Mouse (Mus musculus): ENCODE results near the gene Itga6.

The Itga6 gene

DNA sequence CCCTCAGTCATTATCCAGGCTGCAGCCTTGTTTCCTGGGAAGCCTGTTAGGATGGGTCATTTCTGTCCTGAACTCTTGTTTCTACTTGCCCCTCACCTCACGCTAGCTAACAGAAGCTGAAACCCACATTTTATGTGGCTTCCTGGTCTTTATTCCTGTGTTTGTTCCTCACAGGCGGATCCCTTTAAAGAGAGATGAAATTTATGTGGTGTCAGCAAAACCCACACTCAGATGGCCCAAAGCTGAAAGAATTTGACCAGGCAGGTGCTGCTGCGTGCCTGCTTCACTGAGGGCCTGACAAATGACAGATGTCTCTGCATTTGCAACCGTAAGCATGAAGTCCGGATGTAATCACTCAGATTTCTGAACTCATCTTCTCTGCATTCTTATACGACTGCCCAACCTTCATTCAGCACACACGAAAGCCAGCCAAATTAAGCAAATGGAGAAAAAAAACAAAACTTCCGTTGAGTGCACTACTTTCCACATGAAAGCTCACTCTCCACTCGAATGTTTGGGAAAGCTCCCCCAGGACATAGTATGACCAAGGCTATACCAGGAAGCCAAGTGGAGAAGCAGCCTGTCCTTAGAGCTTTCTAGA is 10.5 kb upstream of the Itga6 start:
- no peak for DNase-seq

DNA sequence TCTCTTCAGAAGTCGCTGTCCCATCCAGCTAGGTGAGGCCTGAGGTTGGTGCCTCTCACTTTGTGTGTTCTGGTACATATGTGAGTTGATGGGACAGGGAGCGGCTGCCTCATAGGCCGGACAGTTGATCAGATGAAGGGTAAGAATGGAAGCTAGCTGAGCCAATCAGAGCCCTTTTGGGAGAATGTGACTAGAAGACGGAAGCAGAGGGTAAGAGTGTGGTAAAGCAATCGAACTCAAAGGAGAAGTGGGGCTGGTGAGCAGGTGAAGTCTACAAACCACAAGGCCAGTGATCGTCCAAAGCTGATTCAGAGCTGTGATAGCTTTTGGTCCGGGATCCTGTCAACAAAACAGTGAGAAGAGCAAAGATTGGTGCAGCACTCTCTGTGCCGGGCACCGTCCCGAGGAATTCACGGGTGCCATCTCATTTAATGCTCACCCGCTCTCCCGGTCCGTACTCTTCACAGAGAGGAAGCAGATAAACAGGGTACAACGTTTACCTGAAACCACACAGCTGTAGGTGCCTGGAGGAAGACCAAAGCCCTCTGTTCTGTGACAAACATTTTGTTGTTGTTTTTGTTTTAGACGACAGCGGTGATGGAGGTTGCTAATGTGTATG is 9.8 kb upstream of the Itga6 start:
- no peak for DNase-seq

DNA sequence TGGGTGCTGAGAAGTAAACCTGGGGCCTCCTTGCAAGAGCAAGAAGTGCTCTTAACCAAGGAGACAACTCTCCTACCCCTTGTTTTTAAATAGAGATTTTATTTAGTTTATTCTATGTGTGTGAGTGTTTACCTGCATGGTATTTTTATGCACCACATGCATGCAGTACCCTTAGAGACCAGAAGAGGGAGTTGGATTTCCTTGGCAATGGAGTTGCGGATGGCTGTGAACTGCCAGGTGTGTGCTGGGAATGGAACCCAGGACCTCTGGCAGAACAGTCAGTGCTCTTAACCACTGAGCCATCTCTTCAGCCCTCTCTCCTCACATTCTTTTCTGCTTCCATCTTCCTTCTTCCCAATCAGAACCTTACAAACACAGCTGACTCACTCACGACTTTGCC is 9.2 kb upstream of the Itga6 start:
- DNase-seq: no peak

DNA sequence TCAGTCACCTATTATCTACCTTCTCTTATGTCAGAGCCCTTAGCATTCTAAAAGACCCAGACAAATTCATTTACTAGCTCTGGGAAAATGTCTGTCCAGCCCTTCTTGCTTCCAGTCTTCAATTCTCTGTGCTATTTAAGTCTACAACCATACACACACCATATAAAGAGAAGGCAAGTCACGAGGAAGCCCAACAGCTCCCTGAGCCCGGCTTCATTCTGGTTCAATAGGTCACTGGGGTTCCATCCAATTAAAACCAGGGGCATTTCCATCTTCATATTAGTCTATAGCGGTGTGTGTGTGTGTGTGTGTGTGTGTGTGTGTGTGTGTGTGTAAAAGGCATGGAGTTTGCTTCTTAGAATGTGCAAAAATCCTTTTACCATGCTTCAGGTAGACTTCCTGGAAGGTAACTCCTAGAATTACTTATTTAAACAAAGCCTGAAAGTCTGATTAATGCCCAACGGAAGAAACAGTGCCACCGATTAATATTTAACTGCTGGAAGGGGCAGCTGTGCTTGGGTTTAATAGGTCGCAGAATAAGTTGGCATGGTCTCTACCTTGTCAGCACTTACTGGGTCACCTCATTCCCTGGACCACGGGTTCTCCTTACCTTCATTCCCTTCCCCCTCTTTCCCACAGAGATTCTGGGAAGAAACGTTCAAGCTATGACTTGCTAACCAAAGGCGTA is 6.1 kb upstream of the Itga6 start:
- peak in 1 of 2 experiments; percentile 28 for DNase-seq

DNA sequence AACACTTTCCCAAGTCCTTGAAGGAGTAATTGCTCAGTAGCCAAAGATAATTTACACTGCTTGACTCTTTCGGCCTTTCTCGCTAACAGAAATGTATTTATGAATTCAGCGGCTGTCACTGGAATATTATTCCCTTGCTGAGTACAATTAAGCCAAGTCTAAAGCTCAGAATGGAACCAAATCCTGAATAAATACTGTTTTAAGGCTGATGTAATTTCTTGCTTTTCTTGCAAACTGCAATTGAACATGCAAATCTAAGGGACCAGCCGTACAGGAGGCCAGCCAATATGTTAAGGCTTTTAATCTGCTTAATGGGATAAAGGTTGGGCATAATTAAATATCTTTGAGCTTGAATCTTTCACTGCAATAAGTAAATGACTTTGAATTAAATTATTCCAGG is 2.9 kb upstream of the Itga6 start:
- DNase-seq: no peak

DNA sequence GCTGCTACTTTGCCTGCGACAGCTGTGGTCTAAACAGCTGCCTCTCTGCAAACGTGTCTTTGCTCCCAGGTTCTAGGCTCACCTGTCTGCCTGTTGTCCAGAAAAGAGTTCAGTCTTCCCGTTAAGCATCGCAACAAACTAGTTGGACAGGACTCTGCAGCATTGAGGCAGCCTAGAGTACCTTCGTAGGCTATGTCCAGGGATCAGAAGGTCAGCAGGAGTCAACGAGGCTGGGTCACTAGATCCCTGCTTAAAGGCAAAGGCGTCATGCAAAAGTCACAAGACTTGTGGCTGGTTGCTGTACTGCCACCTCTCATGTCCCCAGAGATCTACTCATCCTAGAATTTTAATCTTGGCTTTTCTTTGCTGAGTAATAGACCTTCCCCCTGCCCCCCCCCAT is 2.0 kb upstream of the Itga6 start:
- DNase-seq: no peak

DNA sequence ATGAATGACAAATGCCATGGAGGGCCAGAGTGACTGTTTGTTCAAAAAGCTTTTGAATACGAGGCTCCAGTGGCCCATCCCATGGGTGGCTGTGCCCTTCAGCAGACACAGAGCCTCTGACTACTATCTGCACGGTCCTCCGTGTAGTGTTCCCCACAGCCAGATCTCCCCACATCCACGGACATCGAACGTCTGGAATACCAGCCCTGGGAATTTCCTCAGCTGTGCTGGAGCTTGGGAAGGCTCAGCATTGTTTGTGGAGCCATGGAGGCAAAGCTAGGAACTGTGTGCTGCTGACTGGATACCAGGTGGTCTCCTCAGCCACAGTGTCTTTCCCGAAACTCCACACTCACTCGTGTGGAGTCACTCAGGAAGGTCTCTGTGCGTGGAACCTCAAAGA is 1.1 kb upstream of the Itga6 start:
- no peak for DNase-seq

DNA sequence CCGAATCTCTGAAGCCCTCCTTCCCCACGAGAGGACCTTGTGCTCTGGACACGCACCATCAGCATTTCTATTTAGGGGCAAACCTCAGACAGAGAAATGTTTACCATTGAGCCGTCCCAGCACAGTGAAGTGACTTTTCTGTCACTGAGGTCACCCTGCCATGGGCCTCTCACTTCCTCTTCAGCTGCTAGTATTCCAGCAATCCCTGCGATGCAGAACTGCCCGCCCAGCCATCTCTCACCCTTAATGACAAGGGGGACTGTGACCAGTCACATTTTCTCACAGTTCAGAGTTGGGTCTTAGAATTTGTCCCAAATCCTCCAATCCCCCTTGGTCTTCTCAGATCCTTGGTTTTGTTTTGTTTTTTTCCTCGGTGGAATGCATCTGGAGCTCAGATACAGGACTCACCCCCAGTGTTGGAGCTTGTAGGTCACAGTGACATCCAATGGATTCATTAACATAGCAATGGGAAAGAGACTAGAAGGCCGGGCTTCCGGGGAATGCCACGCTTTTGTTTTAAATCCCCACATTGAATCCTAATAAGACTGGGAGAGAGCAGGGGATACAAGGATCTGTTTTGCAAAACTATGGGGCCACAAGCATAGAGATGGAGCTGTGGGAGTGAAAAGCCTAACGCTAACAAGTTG is 432 bp upstream of the Itga6 start:
- DNase-seq: no peak

DNA sequence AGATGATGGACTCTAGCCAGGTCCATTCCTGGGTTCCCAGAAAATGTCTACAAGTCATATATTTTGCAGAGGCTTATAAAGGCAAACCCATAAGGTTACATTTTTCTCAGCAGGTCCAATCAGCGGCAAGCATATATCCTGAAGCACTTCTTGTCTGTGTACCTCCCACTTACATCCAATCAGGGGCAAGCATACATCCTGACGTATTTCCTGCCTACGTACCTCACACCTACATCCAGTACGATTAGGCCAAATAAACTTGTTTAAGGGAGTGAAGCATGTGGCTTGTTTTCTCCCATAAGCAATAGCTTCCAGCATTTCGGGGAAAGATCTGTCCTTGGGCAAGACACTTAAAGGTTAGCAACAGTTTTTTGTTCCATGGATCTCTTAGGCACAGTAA is 3.0 kb downstream of the Itga6 start:
- no peak for DNase-seq

DNA sequence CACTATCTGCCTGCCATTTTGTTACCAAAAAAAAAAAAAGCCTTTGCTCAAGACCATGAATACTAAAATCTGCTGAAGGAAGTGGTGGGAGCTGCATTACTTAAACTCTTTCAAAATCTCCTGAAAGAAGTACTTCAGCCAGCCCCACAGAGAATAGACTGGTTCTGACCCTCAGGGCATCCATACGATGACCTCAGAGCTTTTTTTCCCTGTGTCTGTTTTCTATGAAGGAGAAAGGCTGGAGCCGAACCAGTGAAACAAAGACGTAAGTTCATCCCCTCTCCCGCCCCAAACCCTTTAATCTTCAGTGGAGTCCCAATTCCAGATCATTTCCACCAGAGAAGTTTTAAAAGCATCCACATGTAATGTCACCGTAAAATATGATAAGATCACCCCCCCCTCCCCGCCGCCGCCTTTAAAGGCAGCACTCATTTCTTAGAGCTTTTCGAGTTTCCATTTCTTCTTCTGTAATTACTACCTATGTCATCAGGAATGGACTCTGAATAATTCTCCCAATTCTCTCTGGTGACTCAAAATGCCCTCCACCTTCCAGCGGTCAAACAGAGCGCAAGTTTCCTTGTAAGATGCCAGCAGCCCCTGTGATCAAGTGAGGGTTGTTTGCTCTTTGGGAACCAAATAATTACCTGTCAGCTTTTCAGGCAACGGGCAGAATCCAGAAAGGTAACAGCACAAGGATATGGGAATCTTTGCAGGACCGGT is 4.1 kb downstream of the Itga6 start:
- no peak for DNase-seq

DNA sequence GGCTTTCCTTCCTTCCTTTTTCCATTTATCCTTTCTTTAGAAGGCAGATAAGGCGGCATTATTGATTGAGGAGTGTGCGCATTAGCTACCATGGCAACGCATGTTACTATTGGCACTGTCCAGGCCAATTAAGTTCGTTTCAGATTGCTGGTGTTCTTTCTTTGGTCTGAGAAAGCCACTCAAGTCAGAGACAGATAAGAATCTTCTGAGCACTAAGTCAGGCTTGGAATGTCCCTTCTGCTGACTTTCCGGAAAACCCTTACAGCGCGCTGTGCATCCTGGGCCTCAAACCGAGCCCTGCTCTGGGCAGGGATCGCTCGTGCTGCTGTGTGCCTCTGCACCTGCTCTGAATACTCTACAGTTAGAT is 4.7 kb downstream of the Itga6 start:
- DNase-seq: no peak

DNA sequence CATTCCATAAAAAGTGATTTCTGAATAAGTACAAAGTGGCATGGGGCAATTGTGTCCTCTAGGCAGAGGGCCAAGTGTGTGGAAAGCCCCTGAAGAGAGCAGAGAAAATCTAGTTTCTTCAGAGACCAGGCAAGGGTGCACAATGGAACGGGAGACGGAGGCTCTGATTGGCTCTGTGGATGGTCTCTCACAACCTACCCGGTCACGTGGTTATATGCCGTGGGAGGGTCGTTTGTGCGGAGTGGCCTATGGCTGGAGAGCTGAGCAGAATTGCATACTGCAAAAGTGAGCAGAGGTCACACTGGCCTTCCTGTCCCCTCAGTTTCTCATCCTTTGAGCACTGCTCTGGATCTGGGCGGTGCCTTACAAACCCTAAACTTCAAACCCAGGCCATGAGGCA is 5.9 kb downstream of the Itga6 start:
- DNase-seq: peak in 1 of 2 experiments; percentile 46

DNA sequence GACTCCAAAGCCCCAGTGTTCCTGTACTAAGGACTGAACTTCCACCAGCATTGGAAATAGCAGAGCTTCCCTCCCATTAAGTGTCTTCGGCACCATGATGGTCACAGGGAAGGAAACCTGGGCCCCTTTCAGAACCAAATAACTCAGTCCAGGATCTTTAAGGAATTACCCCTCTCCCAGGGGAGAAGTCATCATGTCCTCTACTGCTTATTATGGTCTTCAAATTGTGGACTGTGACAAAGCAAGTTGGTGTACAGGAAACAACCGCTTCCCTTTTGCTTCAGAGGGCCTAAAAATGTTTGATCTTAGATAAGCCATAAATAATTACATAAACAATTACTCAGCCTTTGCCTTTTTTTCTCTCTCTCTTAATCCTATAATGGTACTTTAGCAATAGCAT is 6.4 kb downstream of the Itga6 start:
- no peak for DNase-seq

DNA sequence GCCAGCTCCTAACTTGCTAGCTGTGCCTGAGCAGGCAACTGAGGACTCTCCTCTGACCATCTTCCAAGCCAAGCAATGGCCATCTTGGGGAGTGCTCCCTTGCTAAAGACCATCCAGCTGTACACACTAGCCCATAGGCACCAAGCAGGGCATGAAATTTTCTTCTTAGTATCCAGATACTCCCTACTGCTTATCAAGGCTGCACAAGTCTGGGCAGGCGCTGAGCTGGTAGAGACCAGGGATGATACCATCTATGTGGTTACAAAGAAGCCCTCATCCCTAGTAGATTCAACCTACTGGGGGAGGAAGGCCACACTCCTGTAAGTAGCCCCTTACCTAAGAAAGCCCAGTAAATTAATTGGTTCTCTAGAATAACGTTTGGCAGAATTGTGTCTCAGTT is 7.0 kb downstream of the Itga6 start:
- no peak for DNase-seq

DNA sequence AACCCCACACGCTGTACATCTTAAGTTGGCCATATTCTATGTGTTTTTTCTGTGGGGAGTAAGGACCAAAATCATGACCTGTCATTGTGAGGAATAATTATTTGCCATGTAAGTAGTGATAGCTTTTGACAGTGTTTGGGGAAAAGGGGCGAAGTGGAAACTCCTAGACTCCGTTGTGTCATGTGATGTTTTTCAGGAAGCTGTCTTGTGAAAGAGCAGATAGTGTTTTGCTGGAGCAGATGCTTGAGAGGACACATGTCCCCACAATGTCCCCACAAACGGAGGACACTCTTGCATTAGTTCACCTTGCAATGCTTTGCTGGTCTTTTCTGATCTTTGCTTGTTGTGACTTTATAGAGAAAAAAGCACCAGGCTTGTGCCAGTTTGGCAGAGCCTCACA is 7.7 kb downstream of the Itga6 start:
- no peak for DNase-seq

DNA sequence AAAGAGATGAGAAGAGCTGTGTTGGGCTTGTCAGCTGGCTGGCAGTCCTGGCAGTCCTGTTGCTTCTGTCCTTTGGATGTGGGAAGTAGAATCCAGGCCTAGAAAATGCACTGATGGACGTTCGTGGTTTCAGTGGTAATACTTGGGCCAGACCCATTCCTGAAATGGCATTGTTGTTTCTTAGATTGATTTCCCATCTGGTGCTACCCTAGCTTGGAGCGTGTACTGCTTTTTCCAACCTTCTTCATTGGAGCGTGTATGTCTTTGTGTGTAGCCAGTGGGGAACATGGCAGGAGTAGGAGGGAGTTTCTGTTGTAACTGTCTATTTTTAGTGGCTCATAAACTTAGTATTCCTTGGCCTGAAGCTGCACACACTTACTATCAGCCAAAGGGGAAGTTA is 10.3 kb downstream of the Itga6 start:
- DNase-seq: no peak

DNA sequence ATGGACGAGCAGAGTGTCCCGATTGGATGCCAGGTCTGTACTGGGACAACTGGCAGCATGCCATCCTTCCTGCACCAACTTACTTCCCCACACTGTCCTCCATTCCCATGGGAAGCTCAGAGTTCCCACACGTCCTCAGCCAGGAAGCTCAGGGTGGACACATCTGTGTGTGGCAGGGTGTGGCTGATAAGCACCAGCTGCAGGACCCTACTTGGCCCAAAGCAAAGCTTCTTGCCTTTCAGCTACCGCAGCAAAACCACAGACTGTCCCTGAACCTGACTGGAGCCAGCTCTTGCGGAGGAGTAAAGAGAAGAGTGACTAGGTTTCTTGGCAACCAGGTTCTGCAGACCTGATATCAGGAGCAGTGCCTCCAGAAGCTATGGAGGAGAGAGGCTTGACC is 11.7 kb downstream of the Itga6 start:
- DNase-seq: peak; percentile 59 to 75

DNA sequence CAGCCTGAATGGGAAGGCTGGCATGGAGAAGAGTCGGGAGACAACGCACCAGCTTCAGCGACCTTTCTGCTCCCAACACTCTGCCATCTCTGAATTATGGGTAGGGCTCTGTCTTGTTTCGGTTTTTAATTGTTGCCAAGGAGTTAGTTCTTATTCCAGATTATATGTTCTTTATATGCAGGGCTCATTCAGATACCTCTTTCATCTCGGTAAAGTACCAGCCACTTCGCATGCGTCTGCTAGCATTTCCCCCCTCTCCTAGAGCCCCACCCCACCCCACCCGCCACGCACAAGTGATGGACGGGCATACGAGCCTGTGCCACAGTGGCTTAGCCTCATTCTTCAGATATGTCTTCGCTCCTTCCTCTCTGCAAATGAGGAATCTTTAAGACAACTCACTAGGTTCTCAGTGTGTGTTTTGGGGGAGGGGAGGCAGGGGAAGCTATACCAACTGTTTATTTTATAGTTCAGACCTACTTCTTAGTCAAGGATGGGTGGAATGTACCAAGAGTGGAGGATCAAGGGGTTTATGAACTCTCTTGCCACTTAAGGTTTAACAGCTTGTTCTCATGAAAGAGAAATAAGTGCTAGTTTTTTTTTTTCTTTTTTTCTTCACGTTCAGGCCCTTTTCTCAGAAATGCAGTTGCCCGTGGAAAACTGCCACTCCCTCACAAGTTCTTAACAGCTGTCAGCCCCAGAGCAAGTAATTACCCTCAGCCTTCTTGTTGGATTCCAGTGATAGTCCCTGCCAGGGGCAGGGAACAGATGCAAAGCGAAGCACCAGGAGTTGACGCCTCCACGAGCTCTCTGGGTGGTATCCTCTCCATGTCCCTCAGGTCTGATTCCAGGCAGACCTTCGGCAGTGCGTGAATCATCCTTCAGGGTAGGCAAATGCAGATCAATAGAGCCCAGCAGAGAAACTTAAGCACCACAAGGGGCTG is 13.4 kb downstream of the Itga6 start:
- no peak for DNase-seq

DNA sequence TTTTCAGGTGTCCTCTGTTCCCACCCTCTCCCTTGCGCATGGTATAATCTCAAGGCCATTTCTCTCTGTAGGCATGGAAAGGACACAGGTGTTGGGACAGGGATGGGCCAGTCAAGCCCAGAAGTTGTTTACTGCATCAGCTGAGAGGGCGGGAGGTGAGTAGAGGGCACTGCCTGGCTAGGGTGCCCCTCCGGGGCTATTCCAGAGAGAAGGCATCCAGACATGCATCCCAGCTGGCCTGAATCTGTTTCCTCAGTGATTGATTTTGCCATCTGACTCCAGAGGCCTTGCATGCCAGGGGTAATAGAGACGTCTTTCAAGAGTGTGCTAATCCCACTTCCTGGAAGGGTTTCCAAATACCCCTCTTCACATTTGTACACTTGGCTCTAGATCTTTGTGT is 14.7 kb downstream of the Itga6 start:
- DNase-seq: no peak

DNA sequence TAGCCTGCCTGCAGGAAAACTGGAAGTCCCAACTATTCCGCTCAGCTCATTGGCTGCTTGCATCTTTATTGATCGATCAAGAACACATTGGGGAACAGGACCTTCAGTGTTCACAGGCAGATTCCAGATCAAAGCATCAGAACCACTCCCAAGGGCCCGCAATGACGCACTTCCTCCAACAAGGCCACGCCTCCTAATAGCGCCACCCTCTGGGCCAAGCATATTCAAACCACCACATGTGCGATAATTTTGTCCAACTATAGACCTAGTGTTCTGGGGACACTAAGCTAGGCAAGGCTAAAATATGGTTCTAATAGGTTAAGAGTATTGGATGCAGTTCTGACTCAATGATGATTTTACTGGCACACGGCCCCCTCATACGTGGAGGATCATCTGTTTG is 15.7 kb downstream of the Itga6 start:
- no peak for DNase-seq

DNA sequence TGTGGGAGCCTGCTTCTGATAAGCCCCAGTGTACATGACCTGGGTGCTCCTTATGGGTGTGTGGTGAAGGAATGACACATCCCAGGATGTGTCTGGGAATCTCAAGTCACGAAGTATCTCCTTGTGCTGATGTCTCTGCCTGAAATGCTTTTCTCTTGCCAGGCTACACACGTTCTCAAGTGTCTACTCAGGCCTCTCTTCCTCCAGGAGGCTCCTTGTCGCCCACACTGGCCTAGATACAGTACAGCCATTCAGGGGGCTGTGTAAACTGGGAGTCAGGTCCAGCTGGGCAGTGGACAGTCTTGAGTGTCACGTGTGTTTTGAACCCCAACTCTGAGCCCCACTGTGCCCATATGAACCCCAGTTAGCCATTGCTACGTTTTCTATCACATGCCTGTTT is 19.1 kb downstream of the Itga6 start:
- no peak for DNase-seq

DNA sequence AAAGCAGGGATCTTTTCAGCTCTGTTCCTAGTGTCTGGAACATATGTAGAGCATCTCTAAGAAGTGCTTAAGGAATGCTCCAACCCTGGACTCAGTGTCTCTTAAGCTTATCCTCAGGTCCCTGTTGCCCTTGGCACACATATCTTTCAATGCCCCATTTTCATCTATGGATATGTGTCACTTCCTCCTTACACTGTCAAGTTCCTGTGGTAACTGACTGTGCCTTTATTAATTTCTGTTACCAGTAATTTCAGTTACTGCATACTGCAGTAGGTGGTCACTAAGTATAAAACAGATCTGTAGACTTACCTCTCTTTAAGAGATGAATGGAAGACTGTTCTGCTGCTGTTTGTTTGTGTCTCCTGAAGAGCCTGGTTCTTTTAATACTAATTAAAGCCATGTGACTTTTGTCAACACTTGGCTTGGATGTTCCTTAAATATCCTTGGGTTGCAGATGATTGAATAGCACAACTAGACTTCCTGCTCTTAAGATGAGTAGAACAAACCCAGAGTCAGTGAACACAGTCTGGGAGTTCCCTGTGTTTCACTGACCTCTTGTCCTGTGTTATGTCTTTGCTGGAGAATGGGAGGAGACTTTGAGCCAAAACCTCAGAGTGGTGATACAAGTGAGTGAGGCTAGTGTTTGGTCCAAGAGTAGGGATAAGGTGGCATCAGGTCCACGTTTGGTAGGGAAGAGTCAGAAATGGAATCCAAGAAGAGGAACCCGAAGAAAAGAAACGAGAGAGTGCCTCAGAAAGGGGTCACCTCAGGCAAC is 19.7 kb downstream of the Itga6 start:
- no peak for DNase-seq
